Mouse (Mus musculus) hindbrain, embryonic 14.5 days (tissue): Measurements from ENCODE around the gene St3gal2. TPM values are rescaled to one million over a fixed set of nuclear protein-coding genes. Genes with fewer than 3 reads are reported as not detected.
A peak's percentile ranks its signal among the peaks of the same experiment; 100 is the strongest.

Source experiments
- ATAC-seq: fragments of 200-750 bp; cut with Nextera tagmentation; 2 replicates; pipeline ENCODE4 v1.8.0; 2017; ENCODE audit warnings: moderate number of reproducible peaks, mild to moderate bottlenecking, moderate TSS enrichment, moderate library complexity; ENCODE audit not compliant: low FRiP score
- DNase-seq: peaks from one replicate; pipeline ENCODE4 v3.0.0-alpha.2; 2015; ENCODE audit warnings: low spot score
- H3K27ac ChIP-seq: fragments of 300-500 bp; sonication (generic); 2 replicates; pipeline ENCODE4 v1.5.1; 2014; ENCODE audit warnings: mild to moderate bottlenecking, moderate library complexity
- H3K27me3 ChIP-seq: fragments of 300-500 bp; sonication (generic); 2 replicates; pipeline ENCODE4 v1.6.1; 2014; ENCODE audit warnings: mild to moderate bottlenecking, low read length, mixed read lengths; ENCODE audit not compliant: control insufficient read depth, insufficient read depth
- H3K36me3 ChIP-seq: fragments of 300-500 bp; sonication (generic); replicated peaks from 2 replicates; pipeline ENCODE4 v1.6.1; 2014; ENCODE audit not compliant: control insufficient read depth, insufficient read depth
- H3K4me1 ChIP-seq: fragments of 300-500 bp; sonication (generic); replicated peaks from 2 replicates; pipeline ENCODE4 v1.6.1; 2014; ENCODE audit warnings: antibody characterized with exemption, low read length, mixed read lengths; ENCODE audit not compliant: control insufficient read depth, insufficient read depth
- H3K4me2 ChIP-seq: fragments of 300-500 bp; sonication (generic); replicated peaks from 2 replicates; pipeline ENCODE4 v1.6.1; 2014; ENCODE audit warnings: mild to moderate bottlenecking, moderate library complexity
- H3K4me3 ChIP-seq: fragments of 300-500 bp; sonication (generic); replicated peaks from 2 replicates; pipeline ENCODE4 v1.5.1; 2014; ENCODE audit warnings: mild to moderate bottlenecking, low read length
- H3K9ac ChIP-seq: fragments of 300-500 bp; sonication (generic); 2 replicates; pipeline ENCODE4 v1.6.1; 2014
- H3K9me3 ChIP-seq: fragments of 300-500 bp; sonication (generic); 2 replicates; pipeline ENCODE4 v1.6.1; 2016; ENCODE audit warnings: low read length; ENCODE audit not compliant: control insufficient read depth
- WGBS: fragments of 180-500 bp; shearing (Covaris S2); extraction: QIAGEN DNeasy Blood & Tissue Kit; methylation state at CpG from one replicate; pipeline ENCODE4 v1.1.7; 2014; 5-methylcytosine and 5-hydroxymethylcytosine counted together
- polyA plus RNA-seq: library from polyadenylated mRNA; unstranded; fragments of >200 nt; fragmentation: Nextera tagmentation; extraction: Ambion mirVana; gene quantifications from 2 replicates; pipeline ENCODE4 v1.2.1, GENCODE M21; 2014

The St3gal2 gene
- polyA plus RNA-seq, 1 experiment from 2014 or later: 17.6 TPM

GRCm38 (mm10) chr8:110889904-110890470 is 29.7 kb upstream of the St3gal2 start:
- DNase-seq (no peak), ATAC-seq (no peak)
- H3K4me2 ChIP-seq: no peak overlapping the region
- H3K4me3 ChIP-seq: no peak overlapping the region
- no peak overlapping the region for H3K9ac ChIP-seq
- no peaks in the 10 kb centered on the region for H3K27me3 ChIP-seq
- peaks cover 39% of the 10 kb centered on the region for H3K36me3 ChIP-seq
- no peaks in the 10 kb centered on the region for H3K9me3 ChIP-seq
- H3K27ac ChIP-seq: no peak overlapping the region
- 77% methylated on average over 12 of the region's 12 CpGs for WGBS
- no peaks in the 10 kb centered on the region for H3K4me1 ChIP-seq

- Histone ChIP-seq H3K4me3 (no peak overlapping the region), H3K27ac (no peak overlapping the region), H3K9ac (no peak overlapping the region), H3K27me3 (no peaks in the 10 kb centered on the region), H3K36me3 (peaks cover 21% of the 10 kb centered on the region), H3K4me1 (no peaks in the 10 kb centered on the region), H3K9me3 (no peaks in the 10 kb centered on the region), H3K4me2 (no peak overlapping the region)
- ATAC-seq: no peak
- 89% methylated on average over 7 of the region's 7 CpGs for WGBS
- no peak for DNase-seq
These were observed 27.7 kb upstream of the St3gal2 start for GRCm38 (mm10) chr8:110892040-110892439.

- DNase-seq (no peak), ATAC-seq (no peak)
- H3K9ac ChIP-seq: no peak overlapping the region
- H3K36me3 ChIP-seq: peaks cover 13% of the 10 kb centered on the region
- H3K4me3 ChIP-seq: no peak overlapping the region
- no peak overlapping the region for H3K27ac ChIP-seq
- H3K9me3 ChIP-seq: no peaks in the 10 kb centered on the region
- no peaks in the 10 kb centered on the region for H3K27me3 ChIP-seq
- 89% methylated on average over 2 of the region's 2 CpGs for WGBS
- H3K4me1 ChIP-seq: no peaks in the 10 kb centered on the region
- no peak overlapping the region for H3K4me2 ChIP-seq
These were observed 26.8 kb upstream of the St3gal2 start for GRCm38 (mm10) chr8:110892913-110893312.

- H3K4me2 ChIP-seq: no peak overlapping the region
- H3K27me3 ChIP-seq: no peaks in the 10 kb centered on the region
- no peak overlapping the region for H3K9ac ChIP-seq
- H3K36me3 ChIP-seq: peaks cover 7% of the 10 kb centered on the region
- WGBS: 86% methylated on average over 10 of the region's 10 CpGs
- DNase-seq (no peak), ATAC-seq (no peak)
- no peaks in the 10 kb centered on the region for H3K4me1 ChIP-seq
- no peak overlapping the region for H3K4me3 ChIP-seq
- no peak overlapping the region for H3K27ac ChIP-seq
- H3K9me3 ChIP-seq: no peaks in the 10 kb centered on the region
These were observed 24.9 kb upstream of the St3gal2 start for GRCm38 (mm10) chr8:110894851-110895250.

- Histone ChIP-seq H3K36me3 (peaks cover 7% of the 10 kb centered on the region), H3K9ac (no peak overlapping the region), H3K27ac (no peak overlapping the region), H3K9me3 (no peaks in the 10 kb centered on the region), H3K4me2 (no peak overlapping the region), H3K4me1 (no peaks in the 10 kb centered on the region), H3K4me3 (no peak overlapping the region), H3K27me3 (no peaks in the 10 kb centered on the region)
- ATAC-seq (no peak), DNase-seq (no peak)
- WGBS: 77% methylated on average over 9 of the region's 9 CpGs
These were observed 24.5 kb upstream of the St3gal2 start for GRCm38 (mm10) chr8:110895254-110895653.

GRCm38 (mm10) chr8:110895812-110896211 is 23.9 kb upstream of the St3gal2 start:
- DNase-seq: no peak
- no peak overlapping the region for H3K4me3 ChIP-seq
- H3K36me3 ChIP-seq: peaks cover 7% of the 10 kb centered on the region
- H3K27me3 ChIP-seq: no peaks in the 10 kb centered on the region
- H3K4me2 ChIP-seq: no peak overlapping the region
- H3K9ac ChIP-seq: no peak overlapping the region
- WGBS: 96% methylated on average over 13 of the region's 13 CpGs
- no peaks in the 10 kb centered on the region for H3K9me3 ChIP-seq
- H3K4me1 ChIP-seq: no peaks in the 10 kb centered on the region
- ATAC-seq: no peak
- H3K27ac ChIP-seq: no peak overlapping the region

- Histone ChIP-seq H3K4me1 (no peaks in the 10 kb centered on the region), H3K27me3 (no peaks in the 10 kb centered on the region), H3K36me3 (peaks cover 7% of the 10 kb centered on the region), H3K27ac (no peak overlapping the region), H3K9ac (no peak overlapping the region), H3K4me2 (no peak overlapping the region), H3K4me3 (no peak overlapping the region), H3K9me3 (no peaks in the 10 kb centered on the region)
- ATAC-seq: no peak
- 92% methylated on average over 6 of the region's 6 CpGs for WGBS
- DNase-seq: no peak
These were observed 22.2 kb upstream of the St3gal2 start for GRCm38 (mm10) chr8:110897495-110897894.

GRCm38 (mm10) chr8:110901056-110901455 is 18.7 kb upstream of the St3gal2 start:
- Histone ChIP-seq H3K9me3 (no peaks in the 10 kb centered on the region), H3K27ac (no peak overlapping the region), H3K27me3 (no peaks in the 10 kb centered on the region), H3K9ac (no peak overlapping the region), H3K4me2 (no peak overlapping the region), H3K36me3 (peaks cover 7% of the 10 kb centered on the region), H3K4me3 (no peak overlapping the region), H3K4me1 (no peaks in the 10 kb centered on the region)
- no peak for ATAC-seq
- 86% methylated on average over 3 of the region's 3 CpGs for WGBS
- no peak for DNase-seq

- H3K4me2 ChIP-seq: peak within 1 kb of the TSS; percentile 59
- no peak within 1 kb of the TSS for H3K27ac ChIP-seq
- ATAC-seq (peak; percentile 93), DNase-seq (peak; percentile 86)
- peak within 1 kb of the TSS; percentile 59 for H3K9ac ChIP-seq
- H3K36me3 ChIP-seq: peaks cover 7% of the 10 kb centered on the region
- no peaks in the 10 kb centered on the region for H3K9me3 ChIP-seq
- no peaks in the 10 kb centered on the region for H3K4me1 ChIP-seq
- H3K4me3 ChIP-seq: peak within 1 kb of the TSS; percentile 54
- WGBS: 3% methylated on average over 30 of the region's 30 CpGs
- no peaks in the 10 kb centered on the region for H3K27me3 ChIP-seq
These were observed 17.7 kb upstream of the St3gal2 start, which contains the start of gene Fuk for GRCm38 (mm10) chr8:110901839-110902578. Fuk (minus strand) TSS chr8:110902488.
